Mouse (Mus musculus) ES-Bruce4 (cell line): ENCODE data around the gene Apaf1.

Experiments used
- CTCF ChIP-seq: IDR thresholded peaks from one replicate; pipeline ENCODE4 v1.8.1; 2011; ENCODE audit warnings: low read depth, low read length
- EP300 ChIP-seq: IDR thresholded peaks from 2 replicates; pipeline ENCODE4 v1.6.1; 2011; ENCODE audit warnings: low read depth, low read length; ENCODE audit not compliant: insufficient read depth

DNA sequence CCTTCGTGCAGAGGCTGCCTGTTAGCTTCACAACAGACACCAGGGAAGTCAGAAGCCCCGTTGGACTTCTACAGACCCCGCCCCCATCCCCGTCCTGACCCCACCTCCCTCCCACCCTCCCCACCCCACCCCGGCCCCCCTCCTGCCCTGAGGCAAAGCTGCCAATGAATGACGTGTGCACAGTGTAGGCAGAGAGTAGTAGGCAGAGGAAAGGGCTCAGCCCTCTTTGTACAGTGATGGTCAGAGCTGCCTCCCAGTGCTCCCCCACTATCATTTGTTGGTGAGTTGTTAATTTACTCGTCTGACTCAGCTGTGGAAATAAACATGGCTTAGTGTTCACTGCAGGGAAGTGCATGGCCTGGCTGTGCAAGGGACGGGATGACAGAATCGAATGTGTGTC is 118.1 kb downstream of the Apaf1 start:
- TF ChIP-seq EP300 (no peak), CTCF (no peak)
